Mouse (Mus musculus) CH12.LX (cell line): Measurements from ENCODE around the gene Slc13a1. TPM values are rescaled to one million over a fixed set of nuclear protein-coding genes. Genes with fewer than 3 reads are reported as not detected.

Source experiments
- DNase-seq: peaks from one replicate; pipeline ENCODE4 v3.0.0-alpha.2; 2013; ENCODE audit errors: extremely low read depth
- H3K27ac ChIP-seq: 2 replicates; pipeline ENCODE4 v1.5.1; 2012; ENCODE audit warnings: low read depth, mild to moderate bottlenecking, control low read depth, moderate library complexity; ENCODE audit not compliant: insufficient read depth
- H3K27me3 ChIP-seq: replicated peaks from 2 replicates; pipeline ENCODE3; 2012; ENCODE audit warnings: inconsistent platforms
- H3K36me3 ChIP-seq, 2 experiments: replicated peaks in 1 of 2; 2 replicates each; pipeline versions ENCODE3 to v1.6.1; 2012; ENCODE audit warnings: inconsistent platforms in 1 of 2, low read length in 1 of 2, mild to moderate bottlenecking in 1 of 2, mixed read lengths in 1 of 2, moderate library complexity in 1 of 2; ENCODE audit not compliant: control insufficient read depth in 1 of 2, insufficient read depth in 1 of 2
- H3K4me1 ChIP-seq, 2 experiments: 2 replicates each; pipeline ENCODE4 v1.6.1; 2012; ENCODE audit warnings: inconsistent platforms in 1 of 2, moderate library complexity in 1 of 2; ENCODE audit not compliant: insufficient read depth in 2 of 2, control insufficient read depth in 1 of 2
- H3K4me2 ChIP-seq: 2 replicates; pipeline ENCODE4 v1.6.1; 2012; ENCODE audit warnings: low read depth, mild to moderate bottlenecking, control low read depth; ENCODE audit not compliant: poor library complexity, insufficient read depth, severe bottlenecking
- H3K4me3 ChIP-seq, 3 experiments: fragments of 150-350 bp in 1 of 3; sonication (generic) in 1 of 3; replicated peaks in 1 of 3; 2 replicates each; pipeline versions ENCODE3 to v1.5.1; 2011 to 2012; ENCODE audit warnings: low read depth in 2 of 3, low read length in 2 of 3, mild to moderate bottlenecking in 2 of 3, moderate library complexity in 2 of 3, control low read depth in 1 of 3, improper control_type of control experiment in 1 of 3, inconsistent platforms in 1 of 3, mixed read lengths in 1 of 3; ENCODE audit not compliant: poor library complexity in 1 of 3
- H3K79me2 ChIP-seq: replicated peaks from 2 replicates; pipeline ENCODE4 v1.6.1; 2012; ENCODE audit warnings: mild to moderate bottlenecking, moderate library complexity; ENCODE audit not compliant: control insufficient read depth, poor library complexity, insufficient read depth, severe bottlenecking; ENCODE audit errors: extremely low read depth
- H3K9ac ChIP-seq: 2 replicates; pipeline ENCODE4 v1.6.1; 2012; ENCODE audit warnings: low read depth, mild to moderate bottlenecking, control low read depth, moderate library complexity; ENCODE audit not compliant: insufficient read depth
- H3K9me3 ChIP-seq: replicated peaks from 2 replicates; pipeline ENCODE3; 2012; ENCODE audit warnings: low read length, inconsistent platforms, mixed read lengths
- BHLHE40 ChIP-seq: IDR thresholded peaks from 2 replicates; pipeline ENCODE4 v1.6.1; 2011; ENCODE audit warnings: mild to moderate bottlenecking, low read depth, low read length, improper control_type of control experiment
- CHD2 ChIP-seq: IDR thresholded peaks from 2 replicates; pipeline ENCODE4 v1.6.1; 2011; ENCODE audit warnings: low read length, improper control_type of control experiment
- CTCF ChIP-seq, 2 experiments: IDR thresholded peaks in 1 of 2; conservative IDR thresholded peaks in 1 of 2; 2 replicates each; pipeline ENCODE4 v1.5.1; 2011 to 2012; ENCODE audit warnings: low read depth in 2 of 2, low read length in 2 of 2, improper control_type of control experiment in 1 of 2, inconsistent platforms in 1 of 2, mild to moderate bottlenecking in 1 of 2, moderate library complexity in 1 of 2
- E2F4 ChIP-seq: IDR thresholded peaks from 2 replicates; pipeline ENCODE4 v1.6.1; 2011; ENCODE audit warnings: low read depth, low read length, improper control_type of control experiment; ENCODE audit not compliant: insufficient replicate concordance
- EP300 ChIP-seq: IDR thresholded peaks from 2 replicates; pipeline ENCODE4 v1.6.1; 2011; ENCODE audit warnings: low read length, improper control_type of control experiment
- ETS1 ChIP-seq: conservative IDR thresholded peaks from 2 replicates; pipeline ENCODE4 v1.6.1; 2012; ENCODE audit warnings: low read depth, mild to moderate bottlenecking, inconsistent platforms, low read length, improper control_type of control experiment, moderate library complexity
- IRF4 ChIP-seq: IDR thresholded peaks from 2 replicates; pipeline ENCODE4 v1.6.1; 2014; ENCODE audit warnings: low read depth, mild to moderate bottlenecking, inconsistent platforms, low read length, improper control_type of control experiment
- JUN ChIP-seq: IDR thresholded peaks from 2 replicates; pipeline ENCODE4 v1.6.1; 2011; ENCODE audit warnings: low read depth, mild to moderate bottlenecking, low read length, improper control_type of control experiment, moderate library complexity; ENCODE audit not compliant: insufficient read depth
- JUND ChIP-seq: conservative IDR thresholded peaks from 2 replicates; pipeline ENCODE4 v1.6.1; 2011; ENCODE audit warnings: low read depth, low read length, improper control_type of control experiment
- MAX ChIP-seq: IDR thresholded peaks from 2 replicates; pipeline ENCODE4 v1.6.1; 2011; ENCODE audit warnings: low read length, improper control_type of control experiment
- MEF2A ChIP-seq: IDR thresholded peaks from 2 replicates; pipeline ENCODE4 v1.6.1; 2014; ENCODE audit warnings: low read depth, mild to moderate bottlenecking, inconsistent platforms, low read length, improper control_type of control experiment, borderline replicate concordance
- NRF1 ChIP-seq: IDR thresholded peaks from 2 replicates; pipeline ENCODE4 v1.6.1; 2014; ENCODE audit warnings: low read depth, mild to moderate bottlenecking, inconsistent platforms, low read length, improper control_type of control experiment, moderate library complexity
- RCOR1 ChIP-seq: conservative IDR thresholded peaks from 2 replicates; pipeline ENCODE4 v1.6.1; 2012; ENCODE audit warnings: low read depth, mild to moderate bottlenecking, inconsistent platforms, low read length, improper control_type of control experiment
- TCF12 ChIP-seq: IDR thresholded peaks from 2 replicates; pipeline ENCODE4 v1.6.1; 2014; ENCODE audit warnings: low read depth, mild to moderate bottlenecking, inconsistent platforms, low read length, improper control_type of control experiment
- UBTF ChIP-seq: IDR thresholded peaks from 2 replicates; pipeline ENCODE4 v1.6.1; 2012; ENCODE audit warnings: low read depth, mild to moderate bottlenecking, inconsistent platforms, low read length, improper control_type of control experiment, moderate library complexity
- ZKSCAN1 ChIP-seq: IDR thresholded peaks from 2 replicates; pipeline ENCODE4 v1.6.1; 2012; ENCODE audit warnings: low read depth, inconsistent platforms, low read length, improper control_type of control experiment, borderline replicate concordance
- ZNF384 ChIP-seq: IDR thresholded peaks from 2 replicates; pipeline ENCODE4 v1.6.1; 2012; ENCODE audit warnings: low read depth, low read length, improper control_type of control experiment, inconsistent platforms
- dilution Hi-C: fragments of 300-500 bp; cut with MboI; formaldehyde crosslinking; loops from 2 replicates; pipeline ENCODE4 v1.14.3; 2020; ENCODE audit warnings: low sequenced_read_pairs; ENCODE audit not compliant: extremely low pct_unique_long_range_greater_than_20kb, extremely low pct_ligation_motif_present
- in situ Hi-C: fragments of 300-500 bp; cut with MboI; formaldehyde crosslinking; loops from 3 replicates; pipeline ENCODE4 v1.14.3; 2019; ENCODE audit warnings: low sequenced_read_pairs, low pct_ligation_motif_present, low pct_unique_long_range_greater_than_20kb, mixed read lengths
- polyA plus RNA-seq: library from polyadenylated mRNA; unstranded; fragments of >175 nt; gene quantifications from 2 replicates; pipeline ENCODE4 v1.2.1, GENCODE M21; 2012; ENCODE audit warnings: low read depth; ENCODE audit not compliant: insufficient read length
- total RNA-seq, 2 experiments: library from RNA; depleted of rRNA; stranded (reverse); fragments of 300-350 nt in 1 of 2; fragments of >200 nt in 1 of 2; gene quantifications; 2 replicates each; pipeline ENCODE4 v1.2.3; 2012 to 2014

Slc13a1 gene
- total and polyA plus RNA-seq, 3 experiments = not detected

DNA sequence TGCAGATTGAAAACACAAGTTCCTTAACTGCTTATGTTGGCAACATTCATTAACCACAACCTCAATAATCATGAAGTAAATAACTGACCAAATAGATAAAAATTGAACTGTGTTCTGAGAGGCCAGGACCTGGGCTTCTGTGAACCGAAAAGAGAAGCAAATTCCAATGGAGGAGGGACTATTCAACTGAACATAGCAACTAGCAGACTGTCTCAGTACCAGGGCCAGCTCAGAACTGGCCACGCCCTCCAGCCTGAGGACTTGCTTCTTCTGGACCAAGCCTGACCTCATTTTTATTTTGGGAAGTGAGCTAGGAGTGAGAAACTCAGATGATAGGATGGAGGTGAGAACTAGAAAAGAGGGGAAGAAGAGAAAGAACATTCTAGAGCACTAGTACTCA lies 4.8 kb upstream of the Slc13a1 start:
- peaks cover 0 to 3% of the 10 kb centered on the region in 2 experiments; a peak in 2 of 4 replicates for H3K4me1 ChIP-seq
- H3K27ac ChIP-seq = no peak overlapping the region
- H3K4me3 ChIP-seq = no peak overlapping the region
- H3K4me2 ChIP-seq = no peak overlapping the region
- no peak overlapping the region for H3K9ac ChIP-seq
- no peaks in the 10 kb centered on the region for H3K9me3 ChIP-seq
- dilution Hi-C loops (no loop called here), in situ Hi-C loops (no loop called here)
- no peak for DNase-seq
- H3K79me2 ChIP-seq = no peaks in the 10 kb centered on the region
- no peaks in the 10 kb centered on the region for H3K36me3 ChIP-seq
- TF ChIP-seq NRF1 (no peak), UBTF (no peak), EP300 (no peak), BHLHE40 (no peak), IRF4 (no peak), ZKSCAN1 (no peak), RCOR1 (no peak), CTCF (conservative IDR thresholded peaks at IDR 0.05 in 1 of 2, IDR thresholded peaks at IDR 0.05 in 1 of 2; ENCODE audit: low read depth in 2 of 2, low read length in 2 of 2) (no peak), ZNF384 (no peak), JUN (no peak), JUND (no peak), MAX (no peak), CHD2 (no peak)
- H3K27me3 ChIP-seq = no peaks in the 10 kb centered on the region

DNA sequence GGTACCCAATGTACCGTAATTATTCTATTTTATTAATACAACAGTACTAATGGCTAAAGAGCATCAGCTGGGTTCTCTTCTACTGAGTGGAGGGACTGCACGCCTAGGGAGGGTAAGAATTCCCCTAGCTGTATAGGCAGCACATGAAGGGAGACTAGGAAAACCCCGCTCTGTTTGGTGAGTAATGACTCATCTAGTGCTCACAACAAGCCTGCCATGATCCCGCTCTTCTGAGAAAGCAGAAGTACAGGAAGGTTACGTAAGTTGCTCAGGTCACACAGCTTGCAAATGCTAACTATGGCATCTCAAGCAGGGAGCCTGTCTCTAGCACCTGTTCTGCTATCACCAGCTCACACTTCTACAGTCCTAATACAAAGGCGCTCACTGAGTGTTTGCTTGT lies 1.1 kb downstream of the Slc13a1 start:
- dilution Hi-C loops = no loop called here
- no peaks in the 10 kb centered on the region for H3K9me3 ChIP-seq
- DNase-seq = peak; percentile 86
- no peaks in the 10 kb centered on the region for H3K79me2 ChIP-seq
- no peak overlapping the region for H3K4me2 ChIP-seq
- no peak overlapping the region for H3K27ac ChIP-seq
- in situ Hi-C loops = no loop called here
- no peaks in the 10 kb centered on the region for H3K27me3 ChIP-seq
- peaks cover 0 to 29% of the 10 kb centered on the region in 2 experiments; a peak in 2 of 4 replicates for H3K4me1 ChIP-seq
- no peaks in the 10 kb centered on the region for H3K36me3 ChIP-seq
- H3K9ac ChIP-seq = no peak overlapping the region
- no peak overlapping the region for H3K4me3 ChIP-seq
- TF ChIP-seq EP300 = peak; percentile 65
- TF ChIP-seq JUND = peak; percentile 46; the same call in 1 of the 2 replicates
- no peak for TF ChIP-seq E2F4
- 0 out of 2 replicates have a peak, but pooled peaks have one; percentile 15 for TF ChIP-seq TCF12
- peak; percentile 54; the same call in 1 of the 2 replicates for TF ChIP-seq MEF2A
- TF ChIP-seq CTCF (conservative IDR thresholded peaks at IDR 0.05 in 1 of 2, IDR thresholded peaks at IDR 0.05 in 1 of 2; ENCODE audit: low read depth in 2 of 2, low read length in 2 of 2) = no peak
- peak; percentile 64 for TF ChIP-seq IRF4
- peak; percentile 81 for TF ChIP-seq BHLHE40
- peak; percentile 94 for TF ChIP-seq ETS1
